Mouse (Mus musculus) forebrain, embryonic 14.5 days (tissue): ENCODE results near the gene Lrrc72. TPM values are rescaled to one million over a fixed set of nuclear protein-coding genes. Genes with fewer than 3 reads are reported as not detected.
A peak's percentile ranks its signal among the peaks of the same experiment; 100 is the strongest.

ENCODE experiments used
- ATAC-seq: fragments of 200-750 bp; cut with Nextera tagmentation; 2 replicates; pipeline ENCODE4 v1.8.0; 2017; ENCODE audit warnings: mild to moderate bottlenecking, moderate library complexity
- DNase-seq: peaks from one replicate; pipeline ENCODE4 v3.0.0-alpha.2; 2015; ENCODE audit warnings: low spot score
- H3K27ac ChIP-seq: fragments of 300-500 bp; sonication (generic); 2 replicates; pipeline ENCODE4 v1.5.1; 2014; ENCODE audit warnings: low read depth, mild to moderate bottlenecking, control low read depth, low read length, moderate library complexity
- H3K27me3 ChIP-seq: fragments of 300-500 bp; sonication (generic); replicated peaks from 2 replicates; pipeline ENCODE4 v1.6.1; 2014; ENCODE audit warnings: low read length, control low read depth, mixed read lengths; ENCODE audit not compliant: control insufficient read depth, insufficient read depth
- H3K36me3 ChIP-seq: fragments of 300-500 bp; sonication (generic); 2 replicates; pipeline ENCODE4 v1.6.1; 2014; ENCODE audit warnings: low read length, control low read depth; ENCODE audit not compliant: control insufficient read depth, insufficient read depth
- H3K4me1 ChIP-seq: fragments of 300-500 bp; sonication (generic); 2 replicates; pipeline ENCODE4 v1.6.1; 2014; ENCODE audit warnings: antibody characterized with exemption, low read length, control low read depth; ENCODE audit not compliant: control insufficient read depth, insufficient read depth
- H3K4me2 ChIP-seq: fragments of 300-500 bp; sonication (generic); 2 replicates; pipeline ENCODE4 v1.6.1; 2014; ENCODE audit warnings: mild to moderate bottlenecking, control low read depth, low read length
- H3K4me3 ChIP-seq: fragments of 300-500 bp; sonication (generic); 2 replicates; pipeline ENCODE4 v1.5.1; 2014; ENCODE audit warnings: low read depth, low read length, control low read depth
- H3K9ac ChIP-seq: fragments of 300-500 bp; sonication (generic); 2 replicates; pipeline ENCODE4 v1.6.1; 2014; ENCODE audit warnings: mild to moderate bottlenecking, low read length, control low read depth, moderate library complexity
- H3K9me3 ChIP-seq: fragments of 300-500 bp; sonication (generic); replicated peaks from 2 replicates; pipeline ENCODE4 v1.6.1; 2016; ENCODE audit warnings: low read length, control low read depth, mixed read lengths; ENCODE audit not compliant: control insufficient read depth
- WGBS: fragments of 180-500 bp; shearing (Covaris S2); extraction: QIAGEN DNeasy Blood & Tissue Kit; methylation state at CpG from one replicate; pipeline ENCODE4 v1.1.7; 2014; 5-methylcytosine and 5-hydroxymethylcytosine counted together
- polyA plus RNA-seq: library from polyadenylated mRNA; unstranded; fragments of >200 nt; fragmentation: Nextera tagmentation; extraction: Ambion mirVana; gene quantifications from 2 replicates; pipeline ENCODE4 v1.2.1, GENCODE M21; 2014

Gene Lrrc72
- polyA plus RNA-seq, 1 experiment from 2014 or later: not detected

DNA sequence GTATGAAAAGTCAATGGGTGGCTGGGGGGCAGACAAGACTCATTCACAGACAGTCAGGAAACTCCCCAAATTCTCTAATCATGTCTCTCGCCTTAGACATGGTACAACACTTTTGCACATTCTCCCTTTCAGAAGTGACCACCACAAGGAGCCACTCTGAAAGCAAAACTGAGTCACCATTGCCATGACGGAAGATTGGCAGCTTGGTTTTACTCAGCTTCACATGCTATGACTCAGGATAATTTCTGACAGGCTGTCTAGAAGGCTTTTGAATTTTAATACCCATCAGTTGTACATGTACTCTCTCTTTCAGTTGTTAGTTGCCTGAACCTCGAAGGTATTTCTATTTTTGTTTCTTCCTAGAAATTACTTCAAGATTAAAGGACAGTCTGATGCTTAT lies 12.0 kb downstream of the Lrrc72 start:
- Histone ChIP-seq H3K4me3 (no peak overlapping the region), H3K27ac (no peak overlapping the region), H3K9me3 (no peaks in the 10 kb centered on the region), H3K4me1 (no peaks in the 10 kb centered on the region), H3K27me3 (no peaks in the 10 kb centered on the region), H3K36me3 (no peaks in the 10 kb centered on the region), H3K4me2 (no peak overlapping the region), H3K9ac (no peak overlapping the region)
- WGBS: 88% methylated on average over 3 of the region's 3 CpGs
- DNase-seq: no peak
- ATAC-seq: no peak

DNA sequence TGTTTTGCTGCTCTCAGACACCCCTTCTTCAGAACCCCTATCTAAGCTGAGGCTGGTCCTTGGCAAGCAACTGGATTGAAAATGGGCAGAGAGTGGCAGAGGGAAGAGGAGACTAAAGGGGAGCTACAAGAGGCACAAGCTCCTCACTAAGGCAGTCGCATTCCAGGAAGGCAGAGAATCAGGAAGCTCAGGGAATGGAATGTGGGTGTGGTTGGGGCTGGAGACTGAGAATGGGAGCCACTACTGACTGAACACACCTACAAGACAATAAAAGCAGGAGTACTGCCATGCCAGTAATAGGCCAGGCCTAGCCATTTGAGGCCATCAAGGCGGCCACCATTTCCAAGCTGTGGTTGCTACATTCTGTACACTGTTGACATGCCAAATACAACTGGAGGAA lies 21.8 kb downstream of the Lrrc72 start:
- Histone ChIP-seq H3K4me2 (no peak overlapping the region), H3K36me3 (no peaks in the 10 kb centered on the region), H3K9ac (no peak overlapping the region), H3K9me3 (no peaks in the 10 kb centered on the region), H3K27ac (no peak overlapping the region), H3K4me1 (no peaks in the 10 kb centered on the region), H3K27me3 (no peaks in the 10 kb centered on the region), H3K4me3 (no peak overlapping the region)
- 97% methylated on average over 2 of the region's 2 CpGs for WGBS
- ATAC-seq (no peak), DNase-seq (no peak)

DNA sequence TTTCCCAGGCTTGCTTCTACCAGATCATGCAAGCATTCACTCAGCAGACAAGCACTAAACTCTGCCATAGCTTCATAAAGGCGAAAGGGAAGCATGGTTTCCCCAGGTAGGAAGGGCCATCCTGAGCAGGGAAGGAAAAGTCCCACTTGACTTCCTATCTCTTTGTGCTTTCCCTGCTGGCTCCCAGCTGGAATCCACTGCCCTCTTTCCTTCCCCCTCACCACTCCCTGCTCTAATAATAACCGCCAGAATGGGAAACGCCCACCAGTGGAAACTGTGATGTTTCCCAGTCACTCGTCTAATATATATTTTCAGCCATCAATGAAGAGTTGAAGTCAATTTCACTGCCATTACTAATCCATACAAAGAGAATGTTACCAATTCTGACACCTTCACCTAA lies 28.8 kb downstream of the Lrrc72 start:
- no peak overlapping the region for H3K27ac ChIP-seq
- H3K27me3 ChIP-seq: no peaks in the 10 kb centered on the region
- H3K9ac ChIP-seq: no peak overlapping the region
- H3K4me2 ChIP-seq: no peak overlapping the region
- H3K4me1 ChIP-seq: no peaks in the 10 kb centered on the region
- no peak for ATAC-seq
- no peak overlapping the region for H3K4me3 ChIP-seq
- WGBS: 67% methylated on average over 4 of the region's 4 CpGs
- H3K9me3 ChIP-seq: no peaks in the 10 kb centered on the region
- no peak for DNase-seq
- no peaks in the 10 kb centered on the region for H3K36me3 ChIP-seq

DNA sequence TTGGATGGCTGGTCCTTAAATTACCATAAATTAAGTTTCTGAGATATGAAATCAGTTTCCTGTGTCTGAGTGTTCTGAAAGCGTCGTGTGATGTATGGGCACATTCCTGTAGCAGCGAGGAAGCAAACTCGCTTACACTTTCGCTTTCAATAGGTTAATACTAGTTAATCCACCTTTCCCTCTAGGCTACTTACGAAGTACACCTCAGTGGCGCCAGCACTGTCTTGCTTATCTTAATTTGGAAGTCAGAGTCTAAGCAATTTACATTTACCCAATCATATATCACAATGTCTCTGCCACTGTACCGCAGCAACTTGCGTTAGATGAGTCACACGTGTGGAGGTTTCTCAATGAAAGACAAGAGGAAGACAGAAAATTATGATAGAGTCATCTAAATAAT lies 36.3 kb downstream of the Lrrc72 start:
- Histone ChIP-seq H3K4me3 (no peak overlapping the region), H3K4me1 (no peaks in the 10 kb centered on the region), H3K4me2 (no peak overlapping the region), H3K27ac (no peak overlapping the region), H3K36me3 (no peaks in the 10 kb centered on the region), H3K27me3 (no peaks in the 10 kb centered on the region), H3K9ac (no peak overlapping the region), H3K9me3 (no peaks in the 10 kb centered on the region)
- no peak for ATAC-seq
- WGBS: 89% methylated on average over 10 of the region's 10 CpGs
- DNase-seq: no peak

DNA sequence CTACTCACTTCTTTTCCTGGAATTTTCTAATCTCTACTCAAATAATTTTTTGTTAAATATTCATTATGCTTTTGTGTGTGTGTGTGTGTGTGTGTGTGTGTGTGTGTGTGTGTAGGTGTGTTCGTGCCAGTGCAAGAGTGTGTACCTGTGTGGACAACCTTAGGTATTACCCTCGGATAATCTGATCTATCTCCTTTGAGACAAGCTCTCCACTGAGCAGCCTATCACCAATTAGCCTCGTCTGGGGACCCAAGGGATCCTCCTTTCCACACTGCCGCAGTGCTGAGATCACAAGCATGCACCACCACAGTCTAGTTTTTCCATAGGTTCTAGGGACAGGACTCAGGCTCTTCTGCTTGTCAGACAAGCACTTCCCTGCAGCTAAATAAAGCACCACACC lies 37.0 kb downstream of the Lrrc72 start:
- H3K4me1 ChIP-seq: no peaks in the 10 kb centered on the region
- no peaks in the 10 kb centered on the region for H3K36me3 ChIP-seq
- no peak overlapping the region for H3K27ac ChIP-seq
- ATAC-seq: 0 out of 2 replicates have a peak, but pooled peaks have one; percentile 21
- WGBS: 80% methylated on average over 4 of the region's 4 CpGs
- no peak for DNase-seq
- H3K27me3 ChIP-seq: no peaks in the 10 kb centered on the region
- no peak overlapping the region for H3K9ac ChIP-seq
- H3K4me3 ChIP-seq: no peak overlapping the region
- H3K9me3 ChIP-seq: no peaks in the 10 kb centered on the region
- no peak overlapping the region for H3K4me2 ChIP-seq

DNA sequence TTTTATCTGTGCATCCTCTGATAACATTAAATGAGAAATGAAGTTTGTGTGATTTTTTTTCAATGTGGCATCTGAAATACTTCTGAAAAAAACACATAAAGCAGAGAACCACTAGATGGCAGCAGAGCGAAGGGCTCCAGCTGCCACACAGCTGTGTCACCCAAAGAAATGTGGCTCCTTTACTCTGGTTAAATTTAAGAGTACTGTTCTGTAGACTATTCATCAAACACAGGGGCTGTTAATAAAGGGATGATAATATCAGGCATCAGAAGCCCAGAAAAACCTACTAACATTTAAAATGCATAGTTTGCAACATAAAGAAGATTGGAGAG lies 38.1 kb downstream of the Lrrc72 start:
- Histone ChIP-seq H3K9me3 (no peaks in the 10 kb centered on the region), H3K4me2 (no peak overlapping the region), H3K27ac (no peak overlapping the region), H3K9ac (no peak overlapping the region), H3K36me3 (no peaks in the 10 kb centered on the region), H3K4me1 (no peaks in the 10 kb centered on the region), H3K27me3 (no peaks in the 10 kb centered on the region), H3K4me3 (no peak overlapping the region)
- ATAC-seq: peak; percentile 88
- peak; percentile 86 for DNase-seq
- 2% methylated on average over 1 of the region's 1 CpGs for WGBS

DNA sequence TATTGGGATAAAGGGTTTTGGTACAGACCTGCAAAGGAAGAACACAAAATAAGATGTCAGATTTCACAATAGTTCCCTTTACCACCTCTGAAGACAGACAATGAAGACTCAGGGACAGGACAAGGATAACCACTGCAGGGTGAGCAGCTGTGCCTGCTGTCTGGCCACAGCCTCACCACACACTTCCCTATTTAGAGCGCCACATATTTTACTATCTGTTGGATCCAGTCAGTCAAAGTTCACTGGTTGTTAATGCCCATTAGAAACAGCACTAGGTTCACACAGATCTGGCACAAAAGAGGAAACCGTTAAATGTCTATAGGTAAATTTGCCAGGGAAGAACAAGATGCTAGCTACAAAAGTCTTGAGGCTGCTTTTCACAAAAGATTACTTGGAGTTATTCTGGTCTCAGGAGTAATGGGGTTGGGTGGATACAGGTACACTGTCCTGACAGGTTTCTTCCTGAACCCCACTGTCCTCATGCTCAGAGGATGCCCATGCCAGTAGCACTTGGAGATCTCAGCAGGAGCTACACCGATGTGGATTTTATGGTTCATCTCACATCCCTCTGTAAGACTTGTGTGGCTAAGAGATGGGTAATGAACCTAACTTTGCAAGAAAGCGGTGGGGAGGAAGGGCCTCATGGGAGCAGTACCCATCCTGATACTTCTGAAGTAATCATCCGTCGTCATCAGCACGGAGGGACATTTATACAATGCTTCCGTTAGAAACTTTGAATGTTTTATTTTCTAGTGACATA lies 38.6 kb downstream of the Lrrc72 start:
- H3K27me3 ChIP-seq: no peaks in the 10 kb centered on the region
- no peak overlapping the region for H3K4me2 ChIP-seq
- no peaks in the 10 kb centered on the region for H3K4me1 ChIP-seq
- no peak overlapping the region for H3K9ac ChIP-seq
- no peaks in the 10 kb centered on the region for H3K36me3 ChIP-seq
- no peaks in the 10 kb centered on the region for H3K9me3 ChIP-seq
- ATAC-seq (peak; percentile 43), DNase-seq (no peak)
- no peak overlapping the region for H3K27ac ChIP-seq
- no peak overlapping the region for H3K4me3 ChIP-seq
- WGBS: 48% methylated on average over 8 of the region's 8 CpGs

DNA sequence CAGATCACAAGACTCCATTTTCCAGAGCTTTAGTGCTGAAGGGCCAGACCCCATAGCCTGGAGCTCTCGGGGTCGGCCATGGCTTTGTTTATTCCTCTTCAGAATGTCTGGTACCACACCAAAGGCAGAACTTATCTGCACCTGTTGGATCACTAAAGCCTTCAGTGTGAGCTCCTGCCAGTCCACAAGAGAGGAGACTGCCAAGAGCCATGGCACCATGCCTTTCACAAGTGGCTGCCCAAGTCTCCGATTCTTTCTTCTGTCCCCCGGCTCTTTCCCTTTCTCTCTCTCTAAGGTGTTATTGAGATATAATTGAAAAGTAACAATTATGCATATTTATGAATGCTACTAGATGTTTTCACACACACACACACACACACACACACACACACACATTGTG lies 43.1 kb downstream of the Lrrc72 start:
- Histone ChIP-seq H3K4me2 (no peak overlapping the region), H3K9me3 (no peaks in the 10 kb centered on the region), H3K4me3 (no peak overlapping the region), H3K9ac (no peak overlapping the region), H3K36me3 (no peaks in the 10 kb centered on the region), H3K4me1 (peaks cover 5% of the 10 kb centered on the region; the same call in 1 of the 2 replicates), H3K27ac (no peak overlapping the region), H3K27me3 (no peaks in the 10 kb centered on the region)
- ATAC-seq (no peak), DNase-seq (peak; percentile 30)
- WGBS: 65% methylated on average over 4 of the region's 4 CpGs

DNA sequence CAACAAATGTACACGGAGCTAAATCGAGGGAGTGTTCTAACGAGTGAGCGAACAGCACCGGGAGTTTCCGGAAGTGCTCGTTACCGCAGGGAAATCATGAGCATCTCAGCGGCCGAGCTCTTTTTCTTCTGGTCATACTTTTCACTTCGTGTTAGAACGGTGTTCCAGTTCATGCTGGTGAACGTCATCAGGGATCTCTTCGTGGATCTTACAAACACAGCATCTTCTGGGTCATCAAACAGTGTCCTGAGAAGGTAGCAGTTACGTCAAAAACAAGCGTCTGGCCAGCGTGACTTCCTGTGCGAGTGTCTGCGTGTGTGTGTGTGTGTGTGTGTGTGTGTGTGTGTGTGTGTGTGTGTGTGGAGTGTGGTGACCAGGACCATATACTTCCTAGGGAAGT lies 44.7 kb downstream of the Lrrc72 start:
- Histone ChIP-seq H3K4me2 (0 out of 2 replicates have a peak overlapping the region, but pooled peaks have one; percentile 9), H3K9me3 (no peaks in the 10 kb centered on the region), H3K4me1 (peaks cover 5% of the 10 kb centered on the region; the same call in 1 of the 2 replicates), H3K9ac (no peak overlapping the region), H3K4me3 (no peak overlapping the region; the same call in 1 of the 2 replicates), H3K36me3 (no peaks in the 10 kb centered on the region), H3K27ac (no peak overlapping the region), H3K27me3 (no peaks in the 10 kb centered on the region)
- WGBS: 52% methylated on average over 19 of the region's 19 CpGs
- no peak for DNase-seq
- ATAC-seq: no peak; the same call in 1 of the 2 replicates
